Mouse (Mus musculus) forebrain, postnatal 0 days (tissue): ENCODE measurements around the gene Npepl1. TPM values are rescaled to one million over a fixed set of nuclear protein-coding genes. Genes with fewer than 3 reads are reported as not detected.

Experiments
- ATAC-seq: fragments of 200-750 bp; cut with Nextera tagmentation; 2 replicates; pipeline ENCODE4 v1.8.0; 2017; ENCODE audit warnings: mild to moderate bottlenecking, moderate library complexity
- DNase-seq: peaks from one replicate; pipeline ENCODE4 v3.0.0-alpha.2; 2015
- H3K27ac ChIP-seq: fragments of 300-500 bp; sonication (generic); 2 replicates; pipeline ENCODE4 v1.5.1; 2014; ENCODE audit warnings: low read depth, mild to moderate bottlenecking, antibody characterized with exemption, low read length, moderate library complexity, mixed read lengths
- H3K27me3 ChIP-seq: fragments of 300-500 bp; sonication (generic); 2 replicates; pipeline ENCODE4 v1.6.1; 2014; ENCODE audit warnings: mild to moderate bottlenecking, low read length, mixed read lengths; ENCODE audit not compliant: insufficient read depth
- H3K36me3 ChIP-seq: fragments of 300-500 bp; sonication (generic); 2 replicates; pipeline ENCODE4 v1.6.1; 2014; ENCODE audit warnings: mild to moderate bottlenecking, moderate library complexity; ENCODE audit not compliant: insufficient read depth
- H3K4me1 ChIP-seq: fragments of 300-500 bp; sonication (generic); 2 replicates; pipeline ENCODE4 v1.6.1; 2014; ENCODE audit warnings: antibody characterized with exemption; ENCODE audit not compliant: insufficient read depth
- H3K4me2 ChIP-seq: fragments of 300-500 bp; sonication (generic); 2 replicates; pipeline ENCODE4 v1.6.1; 2014; ENCODE audit warnings: low read depth, mild to moderate bottlenecking, moderate library complexity
- H3K4me3 ChIP-seq: fragments of 300-500 bp; sonication (generic); 2 replicates; pipeline ENCODE4 v1.5.1; 2014; ENCODE audit warnings: low read depth, low read length, mixed read lengths
- H3K9ac ChIP-seq: fragments of 300-500 bp; sonication (generic); 2 replicates; pipeline ENCODE4 v1.6.1; 2014; ENCODE audit warnings: mild to moderate bottlenecking
- H3K9me3 ChIP-seq: fragments of 300-500 bp; sonication (generic); 2 replicates; pipeline ENCODE4 v1.6.1; 2016; ENCODE audit warnings: low read length
- CTCF ChIP-seq: sonication (generic); IDR thresholded peaks from 2 replicates; pipeline ENCODE4 v1.5.1; 2016; ENCODE audit warnings: antibody characterized with exemption, control low read depth, low read depth
- WGBS: fragments of 180-500 bp; shearing (Covaris S2); extraction: QIAGEN DNeasy Blood & Tissue Kit; methylation state at CpG from one replicate; pipeline ENCODE4 v1.1.7; 2014; 5-methylcytosine and 5-hydroxymethylcytosine counted together
- polyA plus RNA-seq: library from polyadenylated mRNA; unstranded; fragments of >200 nt; fragmentation: Nextera tagmentation; extraction: Ambion mirVana; gene quantifications from 2 replicates; pipeline ENCODE4 v1.2.1, GENCODE M21; 2015
- total RNA-seq: library from RNA; depleted of rRNA; stranded (reverse); fragments of >200 nt; gene quantifications from 2 replicates; pipeline ENCODE4 v1.2.3, GENCODE M21; 2014

Gene Npepl1
- total and polyA plus RNA-seq, 2 experiments from 2014 or later: 15.1 to 17.0 TPM

DNA sequence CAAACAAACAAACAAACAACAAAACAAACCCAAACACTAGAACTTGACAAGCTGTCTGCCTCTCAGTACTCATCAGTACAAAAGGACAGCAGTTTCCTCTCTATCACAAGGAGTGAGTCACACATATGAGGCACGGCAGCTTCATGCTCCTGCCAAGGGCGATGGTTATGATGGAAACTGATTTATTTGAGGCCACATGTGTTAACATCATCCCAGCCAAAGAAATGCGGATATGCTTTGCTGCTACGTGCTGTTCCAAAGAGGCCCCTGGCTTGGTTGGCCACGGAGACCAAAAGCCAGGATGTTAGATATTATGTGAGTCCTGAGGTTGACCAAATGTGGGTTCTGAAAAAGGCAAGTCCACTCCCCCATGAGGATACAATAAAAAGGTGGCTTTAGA lies 38.7 kb upstream of the Npepl1 start:
- Histone ChIP-seq H3K27me3 (no peaks in the 10 kb centered on the region; the same call in 1 of the 2 replicates), H3K9ac (no peak overlapping the region), H3K4me2 (no peak overlapping the region), H3K4me3 (no peak overlapping the region), H3K36me3 (no peaks in the 10 kb centered on the region), H3K4me1 (no peaks in the 10 kb centered on the region), H3K9me3 (no peaks in the 10 kb centered on the region), H3K27ac (no peak overlapping the region)
- WGBS: 93% methylated on average over 5 of the region's 5 CpGs
- TF ChIP-seq CTCF: no peak
- ATAC-seq: no peak
- DNase-seq: no peak

DNA sequence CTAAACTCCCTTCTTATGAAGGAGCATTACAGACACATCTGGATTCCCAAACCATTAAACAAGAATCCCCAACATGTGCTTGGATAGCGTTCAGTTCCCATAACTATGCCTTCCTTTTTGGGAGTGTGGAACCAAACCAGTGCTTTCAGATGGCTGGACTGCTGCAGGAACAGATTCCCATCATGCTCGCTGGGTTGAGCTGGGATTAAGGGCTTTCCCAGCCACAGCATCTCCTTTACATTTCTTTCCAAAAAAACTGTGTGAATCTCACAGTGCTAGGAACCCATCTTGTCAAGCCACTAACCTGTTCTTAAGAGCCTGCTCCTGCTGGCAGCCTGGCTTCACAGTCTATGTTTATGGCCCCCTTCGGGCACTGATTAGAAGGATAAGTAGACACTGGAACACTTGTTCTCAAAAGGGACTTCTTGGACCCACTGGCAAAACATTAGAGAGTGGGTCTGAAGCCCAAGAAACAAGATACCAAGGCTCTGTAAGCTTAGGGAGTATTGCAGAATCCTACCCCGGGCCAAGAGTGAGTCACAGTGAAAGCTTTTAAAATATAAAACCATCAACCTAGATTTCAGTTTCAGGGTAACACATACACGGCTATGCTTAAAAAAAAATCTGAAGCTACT lies 36.9 kb upstream of the Npepl1 start:
- Histone ChIP-seq H3K4me2 (no peak overlapping the region), H3K9ac (no peak overlapping the region), H3K4me3 (no peak overlapping the region), H3K4me1 (peaks cover 6% of the 10 kb centered on the region; the same call in 1 of the 2 replicates), H3K9me3 (no peaks in the 10 kb centered on the region), H3K27me3 (no peaks in the 10 kb centered on the region; the same call in 1 of the 2 replicates), H3K36me3 (no peaks in the 10 kb centered on the region), H3K27ac (no peak overlapping the region)
- 71% methylated on average over 5 of the region's 5 CpGs for WGBS
- TF ChIP-seq CTCF: no peak
- ATAC-seq: no peak
- no peak for DNase-seq

DNA sequence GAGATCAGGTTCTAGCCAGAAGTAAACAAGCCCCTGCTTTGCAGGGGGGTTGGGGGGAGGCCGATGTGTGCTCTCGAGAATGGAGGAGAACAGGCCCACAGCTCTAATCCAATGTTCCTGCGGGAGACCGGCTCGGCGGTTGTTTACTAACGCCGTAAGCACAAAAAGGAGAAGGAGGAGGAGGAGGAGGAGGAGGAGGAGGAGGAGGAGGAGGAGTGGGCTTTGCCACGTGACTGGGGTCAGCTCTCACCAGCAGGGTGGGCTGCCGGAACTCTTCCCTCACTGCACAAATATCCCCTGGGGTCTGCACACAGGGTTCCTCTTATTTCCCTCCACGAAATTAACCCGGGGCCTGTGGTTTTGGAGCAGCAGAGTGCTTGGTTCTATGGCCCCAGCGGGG lies 35.5 kb upstream of the Npepl1 start:
- Histone ChIP-seq H3K27ac (peak overlapping the region; percentile 86), H3K36me3 (no peaks in the 10 kb centered on the region), H3K4me1 (peaks cover 8% of the 10 kb centered on the region; the same call in 1 of the 2 replicates), H3K27me3 (no peaks in the 10 kb centered on the region; the same call in 1 of the 2 replicates), H3K9me3 (no peaks in the 10 kb centered on the region), H3K4me3 (peak overlapping the region; percentile 34), H3K9ac (peak overlapping the region; percentile 53), H3K4me2 (peak overlapping the region; percentile 89)
- TF ChIP-seq CTCF: no peak
- peak; percentile 59 for DNase-seq
- WGBS: 0% methylated on average over 11 of the region's 13 CpGs
- ATAC-seq: peak; percentile 46

DNA sequence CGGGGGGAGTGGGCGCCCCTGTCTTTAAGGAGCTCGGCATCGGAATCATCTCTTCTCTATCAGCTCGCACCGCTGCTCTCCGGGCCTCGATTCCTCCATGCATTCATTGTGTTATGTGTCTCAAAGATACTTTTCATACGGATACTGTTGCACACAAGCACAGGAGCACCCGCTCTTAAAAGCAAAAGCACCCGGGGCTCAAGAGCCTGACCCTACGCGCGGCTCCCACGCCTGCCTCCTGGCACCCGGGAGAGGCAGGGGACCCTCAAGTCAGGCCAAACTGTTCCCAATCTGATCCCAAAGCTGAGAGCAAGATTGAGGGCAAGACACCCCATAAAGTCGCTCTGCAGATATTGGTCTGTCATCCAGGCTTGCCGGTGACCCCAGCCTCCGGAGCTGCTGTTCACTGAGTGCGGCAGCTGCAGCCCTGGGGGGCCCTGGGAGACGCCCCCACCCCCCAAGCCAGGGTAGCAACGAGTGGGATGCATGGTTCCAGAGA lies 35.0 kb upstream of the Npepl1 start:
- no peaks in the 10 kb centered on the region for H3K36me3 ChIP-seq
- peak overlapping the region; percentile 46 for H3K9ac ChIP-seq
- DNase-seq (no peak), ATAC-seq (no peak)
- no peak for TF ChIP-seq CTCF
- 3% methylated on average over 22 of the region's 22 CpGs for WGBS
- peak overlapping the region; percentile 34 for H3K4me3 ChIP-seq
- no peaks in the 10 kb centered on the region for H3K27me3 ChIP-seq
- H3K27ac ChIP-seq: peak overlapping the region; percentile 86
- no peaks in the 10 kb centered on the region for H3K9me3 ChIP-seq
- H3K4me2 ChIP-seq: peak overlapping the region; percentile 89
- H3K4me1 ChIP-seq: peaks cover 8% of the 10 kb centered on the region; the same call in 1 of the 2 replicates

DNA sequence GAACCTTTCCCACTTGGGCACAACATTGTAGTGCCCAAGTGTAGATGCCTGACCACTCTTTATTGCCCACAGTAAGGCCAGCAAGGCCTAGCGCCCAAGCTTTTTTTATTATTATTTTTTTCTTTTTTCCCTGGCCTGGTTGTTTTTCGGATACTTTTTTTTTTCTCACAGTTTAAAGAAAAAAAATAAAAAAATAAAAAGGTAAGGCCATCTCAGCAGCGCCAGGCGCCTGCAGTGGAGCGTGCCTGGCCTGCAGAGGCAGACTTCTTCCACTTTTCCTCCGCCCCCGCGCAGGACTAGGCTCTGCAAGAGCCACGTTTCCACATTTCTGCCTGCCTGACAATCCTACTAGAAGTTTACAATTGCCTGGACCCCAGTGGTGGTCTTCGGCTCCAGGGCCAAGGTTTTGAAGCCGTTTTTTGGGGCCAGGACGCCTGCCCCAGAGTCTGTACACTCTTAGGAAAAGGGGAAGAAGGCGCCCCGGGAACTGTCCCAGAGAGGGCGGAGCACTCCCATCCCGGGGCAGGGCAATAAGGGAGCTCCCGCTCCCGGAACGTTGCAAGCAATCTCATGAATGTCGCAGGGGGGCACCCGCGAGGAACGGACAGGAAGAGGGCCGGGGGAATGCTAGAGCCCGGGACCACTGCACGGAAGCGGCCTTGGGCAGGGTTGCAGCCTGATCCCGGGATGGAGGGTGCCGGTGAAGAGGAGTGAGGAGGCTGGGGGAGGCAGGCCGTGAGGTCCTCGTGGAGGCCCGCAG lies 34.3 kb upstream of the Npepl1 start, which contains the start of gene Stx16:
Gene Stx16, plus strand, starts transcription at position 636 of the 760 bp plus-strand sequence.
- Histone ChIP-seq H3K4me2 (peak within 1 kb of the TSS; percentile 89), H3K27me3 (no peaks in the 10 kb centered on the region), H3K4me3 (peak within 1 kb of the TSS; percentile 75), H3K4me1 (peaks cover 8% of the 10 kb centered on the region; the same call in 1 of the 2 replicates), H3K9me3 (no peaks in the 10 kb centered on the region), H3K9ac (peak within 1 kb of the TSS; percentile 65), H3K36me3 (no peaks in the 10 kb centered on the region), H3K27ac (peak within 1 kb of the TSS; percentile 86)
- peak; percentile 46 for TF ChIP-seq CTCF
- WGBS: under 1% methylated on average over 32 of the region's 32 CpGs
- DNase-seq (peak; percentile 93), ATAC-seq (peak; percentile 91)

DNA sequence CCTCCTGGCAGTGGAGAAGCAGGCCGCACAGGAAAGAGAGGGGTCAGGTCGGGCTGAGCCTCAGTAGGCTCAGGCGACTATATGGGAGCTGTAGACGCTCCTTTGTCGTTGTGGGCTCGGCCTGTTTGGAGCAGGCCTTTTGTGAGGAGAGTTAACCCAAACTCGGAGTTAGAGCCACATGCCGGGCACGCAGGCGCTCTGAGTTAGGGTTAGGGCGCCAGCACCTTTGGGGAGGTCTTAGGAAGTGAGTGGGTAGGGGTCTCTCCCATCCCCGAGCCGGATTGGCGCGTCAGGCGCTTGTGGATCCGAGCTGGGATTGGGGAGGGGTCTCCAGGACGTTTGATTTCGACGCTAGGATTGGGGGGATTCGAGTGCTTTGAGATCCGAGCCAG lies 33.7 kb upstream of the Npepl1 start:
- Histone ChIP-seq H3K27me3 (no peaks in the 10 kb centered on the region), H3K4me3 (peak overlapping the region; percentile 75), H3K4me2 (peak overlapping the region; percentile 89), H3K27ac (peak overlapping the region; percentile 86), H3K9me3 (no peaks in the 10 kb centered on the region), H3K9ac (peak overlapping the region; percentile 65), H3K4me1 (peaks cover 8% of the 10 kb centered on the region; the same call in 1 of the 2 replicates), H3K36me3 (no peaks in the 10 kb centered on the region)
- no peak for TF ChIP-seq CTCF
- WGBS: 0% methylated on average over 22 of the region's 22 CpGs
- peak; percentile 84 for DNase-seq
- ATAC-seq: peak; percentile 77
